ENCODE assay signal across 16 mouse cellular contexts in genomic region chr3:126273566-126273965, GRCm38 (mm10).
"Had no signal": no experiment of that assay in that cellular context is flagged by ENCODE, and none has a peak within 500 bp of the region (broad histone marks: within the 10 kb centered on the region; RNA-seq: fewer than 3 reads in every experiment).

No protein-coding gene starts in this region.

- H3K4me3 ChIP-seq: neural tube, embryonic 13.5 days; neural tube, embryonic 15.5 days; stomach, embryonic 15.5 days had no signal

- H3K27me3 ChIP-seq: neural tube, embryonic 13.5 days; neural tube, embryonic 15.5 days; stomach, embryonic 15.5 days had no signal

- H3K4me1 ChIP-seq: neural tube, embryonic 13.5 days; neural tube, embryonic 15.5 days; stomach, embryonic 15.5 days had no signal

- H3K9ac ChIP-seq: neural tube, embryonic 13.5 days; neural tube, embryonic 15.5 days; stomach, embryonic 15.5 days had no signal

- H3K36me3 ChIP-seq: neural tube, embryonic 13.5 days; neural tube, embryonic 15.5 days; stomach, embryonic 15.5 days had no signal

- H3K27ac ChIP-seq: neural tube, embryonic 13.5 days; neural tube, embryonic 15.5 days; stomach, embryonic 15.5 days; stomach, postnatal 0 days had no signal

- H3K9me3 ChIP-seq: neural tube, embryonic 13.5 days; neural tube, embryonic 15.5 days; stomach, embryonic 15.5 days had no signal

- H3K4me2 ChIP-seq: neural tube, embryonic 13.5 days; neural tube, embryonic 15.5 days; stomach, embryonic 15.5 days had no signal

- DNase-seq: retina, postnatal 1 day; right cerebral cortex, adult 18-20 months; right cerebral cortex, postnatal 14 days; right cerebral cortex, postnatal 25 days; right cerebral cortex, postnatal 4 days; spleen, adult 18-20 months; thymus, adult 18-20 months; thymus, adult 2 months; thymus, postnatal 14 days; thymus, postnatal 25 days; thymus, postnatal 36 days; thymus, postnatal 4 days had no signal
